22 mouse cellular contexts compared by ENCODE assay signal in genomic region chr14:71248534-71248933, GRCm38 (mm10).
"Had no signal": no experiment of that assay in that cellular context is flagged by ENCODE, and none has a peak within 500 bp of the region (broad histone marks: within the 10 kb centered on the region; RNA-seq: fewer than 3 reads in every experiment).

No protein-coding gene starts in this region.

- H3K36me3 ChIP-seq: heart, embryonic 13.5 days; heart, embryonic 15.5 days; hindbrain, embryonic 13.5 days; hindbrain, embryonic 15.5 days; limb, embryonic 10.5 days; limb, embryonic 12.5 days had no signal

- H3K9ac ChIP-seq: forebrain, postnatal 0 days; heart, embryonic 13.5 days; heart, embryonic 15.5 days; hindbrain, embryonic 13.5 days; hindbrain, embryonic 15.5 days; limb, embryonic 12.5 days had no signal

- H3K27me3 ChIP-seq: heart, embryonic 13.5 days; heart, embryonic 15.5 days; hindbrain, embryonic 13.5 days; hindbrain, embryonic 15.5 days; limb, embryonic 12.5 days had no signal

- H3K4me3 ChIP-seq: heart, adult 2 months; heart, embryonic 13.5 days; heart, embryonic 15.5 days; hindbrain, embryonic 13.5 days; hindbrain, embryonic 15.5 days; layer of hippocampus, adult 2 months; left cerebral cortex, adult 2 months; limb, embryonic 10.5 days; limb, embryonic 12.5 days had no signal

- DNase-seq: forebrain, postnatal 0 days; gastrocnemius, postnatal 14 days; gastrocnemius, postnatal 36 days; heart, adult 2 months; heart, postnatal 14 days; heart, postnatal 36 days; kidney, adult 18-20 months; kidney, adult 8-10 months; kidney, postnatal 10 days; kidney, postnatal 25 days; kidney, postnatal 4 days had no signal

- H3K9me3 ChIP-seq: heart, embryonic 13.5 days; heart, embryonic 15.5 days; hindbrain, embryonic 13.5 days; hindbrain, embryonic 15.5 days; limb, embryonic 10.5 days; limb, embryonic 12.5 days had no signal

- H3K4me2 ChIP-seq: heart, embryonic 11.5 days; heart, embryonic 13.5 days; heart, embryonic 15.5 days; hindbrain, embryonic 13.5 days; hindbrain, embryonic 15.5 days; limb, embryonic 12.5 days had no signal

- H3K27ac ChIP-seq: heart, adult 2 months; heart, embryonic 13.5 days; heart, embryonic 15.5 days; hindbrain, embryonic 15.5 days; hindbrain, postnatal 0 days; layer of hippocampus, adult 2 months; left cerebral cortex, adult 2 months; limb, embryonic 10.5 days; limb, embryonic 12.5 days had no signal

- ATAC-seq: intestine, postnatal 0 days had no signal

- H3K4me1 ChIP-seq: limb, embryonic 10.5 days; limb, embryonic 12.5 days had no signal
